Mouse (Mus musculus) adrenal gland, adult (tissue): ENCODE measurements at regions not wholly inside any gene's neighbourhood (a gene's known extent, or its start where the extent isn't known, plus 50 kb on each side); places are given as distances from the start of the nearest gene placed in this dataset.
"Not testable (repeated sequence)": the region's sequence is repeated elsewhere in the genome, so short reads cannot be mapped to it uniquely, and the experiment has no call there.

Experiments used
- DNase-seq, 2 experiments: peaks; one replicate each; pipeline ENCODE4 v3.0.0; 2022 to 2023; ENCODE audit warnings: low spot score in 1 of 2; ENCODE audit not compliant: inconsistent age in 2 of 2

GRCm38 (mm10) chr1:105900158-105900557, 90.0 kb upstream of the Zcchc2 start:
- no peak for DNase-seq

GRCm38 (mm10) chr1:105900920-105901319, 89.3 kb upstream of the Zcchc2 start:
- DNase-seq, result no peak

- peak in 1 of 2 experiments; percentile 74 for DNase-seq
These were observed 86.7 kb upstream of the Zcchc2 start for GRCm38 (mm10) chr1:105903286-105904115.

GRCm38 (mm10) chr1:105904737-105905136, 85.5 kb upstream of the Zcchc2 start:
- no peak for DNase-seq

GRCm38 (mm10) chr1:105905785-105906426, 84.3 kb upstream of the Zcchc2 start:
- DNase-seq, result no peak

- peak; percentile 96 to 98 for DNase-seq
These were observed 83.8 kb upstream of the Zcchc2 start for GRCm38 (mm10) chr1:105906427-105906798.

GRCm38 (mm10) chr1:105908029-105908876, 82.0 kb upstream of the Zcchc2 start:
- peak in 1 of 2 experiments; percentile 71 for DNase-seq

GRCm38 (mm10) chr1:105909121-105909520, 81.1 kb upstream of the Zcchc2 start:
- peak in 1 of 2 experiments; percentile 14 for DNase-seq

GRCm38 (mm10) chr1:105911714-105912113, 78.5 kb upstream of the Zcchc2 start:
- peak in 1 of 2 experiments; percentile 23 for DNase-seq

- no peak for DNase-seq
These were observed 68.4 kb upstream of the Zcchc2 start for GRCm38 (mm10) chr1:105921842-105922241.

- DNase-seq, result no peak
These were observed 67.6 kb upstream of the Zcchc2 start for GRCm38 (mm10) chr1:105922586-105922985.

- DNase-seq, result peak; percentile 41 to 81
These were observed 67.2 kb upstream of the Zcchc2 start for GRCm38 (mm10) chr1:105923001-105923400.

GRCm38 (mm10) chr1:105925617-105926370, 64.4 kb upstream of the Zcchc2 start:
- peak; percentile 63 to 91 for DNase-seq

GRCm38 (mm10) chr1:105926871-105927270, 63.3 kb upstream of the Zcchc2 start:
- no peak for DNase-seq

GRCm38 (mm10) chr1:105930841-105931240, 59.4 kb upstream of the Zcchc2 start:
- DNase-seq, result no peak

GRCm38 (mm10) chr1:105934171-105934570, 56.0 kb upstream of the Zcchc2 start:
- not testable (repeated sequence) for DNase-seq
